Mouse (Mus musculus) splenic B cell, adult 2 months (primary cell): Measurements from ENCODE around the gene Ccdc7b.
"Not testable (repeated sequence)": the region's sequence is repeated elsewhere in the genome, so short reads cannot be mapped to it uniquely, and the experiment has no call there.

Experiments
- DNase-seq: peaks from one replicate; pipeline ENCODE4 v3.0.0-alpha.2; 2011; ENCODE audit warnings: low read depth, low spot score
- H3K27me3 ChIP-seq: 2 replicates; pipeline ENCODE4 v1.6.1; 2012; ENCODE audit warnings: mild to moderate bottlenecking, low read length, moderate library complexity, mixed read lengths; ENCODE audit not compliant: control insufficient read depth, poor library complexity, insufficient read depth, severe bottlenecking
- H3K36me3 ChIP-seq: 2 replicates; pipeline ENCODE4 v1.6.1; 2012; ENCODE audit warnings: mild to moderate bottlenecking, low read length, moderate library complexity, mixed read lengths; ENCODE audit not compliant: control insufficient read depth, poor library complexity, insufficient read depth, severe bottlenecking

Ccdc7b gene

DNA sequence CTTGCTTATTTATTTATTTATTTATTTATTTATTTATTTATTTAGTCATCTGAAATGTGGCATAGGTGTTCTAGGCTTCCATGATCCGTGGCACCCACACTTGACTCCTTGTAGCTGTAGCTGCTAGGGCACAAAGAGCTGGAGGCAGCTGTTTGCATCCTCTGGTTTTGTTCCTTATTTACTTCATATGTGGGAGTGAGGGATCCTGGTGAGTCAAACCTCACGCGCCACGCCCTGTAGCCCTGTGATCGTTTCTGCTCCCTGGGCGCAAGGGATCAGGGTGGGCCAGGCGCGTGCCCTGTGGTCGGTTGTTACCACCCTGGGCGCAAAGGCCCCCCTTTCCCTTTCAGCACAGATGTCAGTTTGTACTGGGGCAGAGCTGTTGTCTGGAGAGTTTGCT, at the start of gene Ccdc7b:
Gene Ccdc7b (plus strand): TSS at position 301 of the 400 bp plus-strand sequence.
- H3K36me3 ChIP-seq, DNase-seq, H3K27me3 ChIP-seq: not testable (repeated sequence)

DNA sequence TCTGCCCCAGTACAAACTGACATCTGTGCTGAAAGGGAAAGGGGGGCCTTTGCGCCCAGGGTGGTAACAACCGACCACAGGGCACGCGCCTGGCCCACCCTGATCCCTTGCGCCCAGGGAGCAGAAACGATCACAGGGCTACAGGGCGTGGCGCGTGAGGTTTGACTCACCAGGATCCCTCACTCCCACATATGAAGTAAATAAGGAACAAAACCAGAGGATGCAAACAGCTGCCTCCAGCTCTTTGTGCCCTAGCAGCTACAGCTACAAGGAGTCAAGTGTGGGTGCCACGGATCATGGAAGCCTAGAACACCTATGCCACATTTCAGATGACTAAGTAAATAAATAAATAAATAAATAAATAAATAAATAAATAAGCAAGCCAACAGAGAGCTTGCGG, 1.5 kb upstream of the Ccdc7b start, which contains the start of gene Ccdc7a:
Gene Ccdc7a (minus strand): TSS at position 101 of the 400 bp plus-strand sequence.
- not testable (repeated sequence) for H3K27me3 ChIP-seq, DNase-seq

DNA sequence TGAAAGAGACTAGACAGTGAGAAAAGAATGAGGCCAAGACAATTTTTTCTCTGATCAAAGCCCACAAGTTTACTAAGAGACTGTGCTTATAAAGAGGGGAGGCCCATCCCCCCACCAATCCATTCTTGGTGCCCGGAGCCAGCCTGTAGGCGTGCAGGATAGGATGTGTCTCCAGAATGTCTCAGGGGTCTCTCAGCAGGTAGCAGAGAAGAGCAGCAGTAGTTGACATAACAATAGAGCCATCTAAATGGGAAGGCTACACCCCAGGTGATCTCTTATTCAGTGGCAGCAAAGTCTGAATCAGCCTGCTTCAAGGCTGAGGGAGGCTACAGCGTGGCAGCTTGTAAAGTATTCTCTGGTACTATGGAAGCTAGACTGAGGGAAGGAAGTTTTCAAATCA, 48.8 kb downstream of the Ccdc7b start:
- not testable (repeated sequence) for H3K27me3 ChIP-seq, H3K36me3 ChIP-seq, DNase-seq

More for the DNA sequence above, 1.5 kb upstream of the Ccdc7b start, which contains the start of gene Ccdc7a:
- H3K36me3 ChIP-seq: not testable (repeated sequence)

DNA sequence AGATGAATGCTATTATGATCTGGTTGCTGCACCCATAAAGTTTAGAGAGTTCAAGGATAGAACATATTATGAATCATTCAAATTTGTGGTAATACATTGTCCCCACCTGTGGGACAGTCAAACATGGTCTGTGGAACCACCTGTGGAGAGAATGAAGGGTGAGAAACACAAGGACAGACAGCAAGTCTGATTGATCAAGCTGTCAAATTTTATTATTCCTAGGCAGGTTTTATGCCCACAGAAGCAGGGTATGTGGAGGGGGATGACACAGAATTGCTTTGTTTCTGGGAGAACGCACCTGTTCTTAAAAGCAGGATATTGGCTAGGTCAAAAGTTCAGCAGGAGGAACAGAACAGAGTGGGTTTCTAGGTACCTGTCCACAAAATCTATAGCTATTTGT, 64.6 kb downstream of the Ccdc7b start, which contains the start of gene Gm10999:
Gene Gm10999 (minus strand): TSS at position 101 of the 400 bp plus-strand sequence.
- no peak for DNase-seq
- H3K36me3 ChIP-seq: no peaks in the 10 kb centered on the region

DNA sequence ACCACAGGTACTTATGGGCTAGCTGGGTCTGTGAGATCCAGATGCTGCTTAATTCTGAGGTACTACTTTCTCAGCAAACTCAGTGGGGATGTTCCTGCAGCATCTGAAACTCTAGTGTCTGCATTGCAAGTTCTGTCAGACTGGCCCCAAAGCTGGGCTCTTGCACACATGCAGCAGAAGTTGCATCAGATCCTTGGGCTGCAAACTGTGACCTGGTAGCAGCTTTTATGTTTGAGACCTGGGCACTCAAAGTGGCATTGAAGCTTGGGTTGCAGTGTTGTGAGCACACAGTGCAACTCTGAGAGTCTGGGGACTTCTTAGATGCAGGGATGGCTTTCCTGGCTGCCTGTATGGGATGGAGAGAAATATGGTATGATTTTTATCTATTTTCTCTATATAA, 66.5 kb downstream of the Ccdc7b start:
- DNase-seq: no peak
- no peaks in the 10 kb centered on the region for H3K36me3 ChIP-seq
- no peaks in the 10 kb centered on the region for H3K27me3 ChIP-seq

More for the DNA sequence above, 64.6 kb downstream of the Ccdc7b start, which contains the start of gene Gm10999:
- no peaks in the 10 kb centered on the region for H3K27me3 ChIP-seq
